Mouse (Mus musculus) heart, embryonic 12.5 days (tissue): ENCODE measurements around the gene Kif3b. TPM values are rescaled to one million over a fixed set of nuclear protein-coding genes. Genes with fewer than 3 reads are reported as not detected.
A peak's percentile ranks its signal among the peaks of the same experiment; 100 is the strongest.
"Not testable (repeated sequence)": the region's sequence is repeated elsewhere in the genome, so short reads cannot be mapped to it uniquely, and the experiment has no call there.

Source experiments
- ATAC-seq: fragments of 200-750 bp; cut with Nextera tagmentation; 2 replicates; pipeline ENCODE4 v1.8.0; 2017; ENCODE audit warnings: moderate TSS enrichment, moderate library complexity; ENCODE audit not compliant: insufficient number of reproducible peaks, low FRiP score
- H3K27ac ChIP-seq: fragments of 300-500 bp; sonication (generic); 2 replicates; pipeline ENCODE4 v1.5.1; 2016; ENCODE audit warnings: mild to moderate bottlenecking, moderate library complexity; ENCODE audit not compliant: poor library complexity, severe bottlenecking
- H3K27me3 ChIP-seq: fragments of 300-500 bp; sonication (generic); replicated peaks from 2 replicates; pipeline ENCODE4 v1.6.1; 2016; ENCODE audit warnings: mild to moderate bottlenecking, moderate library complexity
- H3K36me3 ChIP-seq: fragments of 300-500 bp; sonication (generic); 2 replicates; pipeline ENCODE4 v1.6.1; 2016; ENCODE audit warnings: mild to moderate bottlenecking, moderate library complexity
- H3K4me1 ChIP-seq: fragments of 300-500 bp; sonication (generic); replicated peaks from 2 replicates; pipeline ENCODE4 v1.6.1; 2016; ENCODE audit warnings: mild to moderate bottlenecking
- H3K4me2 ChIP-seq: fragments of 300-500 bp; sonication (generic); 2 replicates; pipeline ENCODE4 v1.6.1; 2016; ENCODE audit warnings: mild to moderate bottlenecking, moderate library complexity
- H3K4me3 ChIP-seq: fragments of 300-500 bp; sonication (generic); 2 replicates; pipeline ENCODE4 v1.5.1; 2016; ENCODE audit warnings: mild to moderate bottlenecking
- H3K9ac ChIP-seq: fragments of 300-500 bp; sonication (generic); 2 replicates; pipeline ENCODE4 v1.6.1; 2016; ENCODE audit warnings: mild to moderate bottlenecking, moderate library complexity
- H3K9me3 ChIP-seq: fragments of 300-500 bp; sonication (generic); replicated peaks from 2 replicates; pipeline ENCODE4 v1.6.1; 2016; ENCODE audit warnings: mild to moderate bottlenecking, moderate library complexity
- WGBS: fragments of 180-500 bp; shearing (Covaris S2); methylation state at CpG from one replicate; pipeline ENCODE4 v1.1.7; 2016; 5-methylcytosine and 5-hydroxymethylcytosine counted together
- polyA plus RNA-seq: library from polyadenylated mRNA; unstranded; fragments of >200 nt; fragmentation: Nextera tagmentation; extraction: Ambion mirVana; gene quantifications from 2 replicates; pipeline ENCODE4 v1.2.1, GENCODE M21; 2016

Gene Kif3b
- polyA plus RNA-seq, 1 experiment from 2014 or later = 5.5 TPM

GRCm38 (mm10) chr2:153345454-153346220, 54.4 kb downstream of the Kif3b start, which contains the start of gene Asxl1:
Gene Asxl1 (plus strand): TSS chr2:153345829.
- peak within 1 kb of the TSS; percentile 90 for H3K9ac ChIP-seq
- under 1% methylated on average over 69 of the region's 79 CpGs for WGBS
- H3K4me2 ChIP-seq = peak within 1 kb of the TSS; percentile 87
- peak within 1 kb of the TSS; percentile 99 for H3K27ac ChIP-seq
- no peaks in the 10 kb centered on the region for H3K27me3 ChIP-seq
- ATAC-seq = peak; percentile 94
- peaks cover 24% of the 10 kb centered on the region for H3K4me1 ChIP-seq
- H3K9me3 ChIP-seq = no peaks in the 10 kb centered on the region
- peak within 1 kb of the TSS; percentile 83 for H3K4me3 ChIP-seq
- H3K36me3 ChIP-seq = peaks cover 11% of the 10 kb centered on the region

GRCm38 (mm10) chr2:153346221-153347182, 55.3 kb downstream of the Kif3b start:
- Histone ChIP-seq H3K9me3 (no peaks in the 10 kb centered on the region), H3K36me3 (peaks cover 11% of the 10 kb centered on the region), H3K27ac (peak overlapping the region; percentile 99), H3K4me1 (peaks cover 33% of the 10 kb centered on the region), H3K9ac (peak overlapping the region; percentile 90), H3K4me3 (peak overlapping the region; percentile 83), H3K4me2 (peak overlapping the region; percentile 87), H3K27me3 (no peaks in the 10 kb centered on the region)
- 3% methylated on average over 49 of the region's 76 CpGs for WGBS
- peak; percentile 83 for ATAC-seq

- Histone ChIP-seq H3K9ac (peak overlapping the region; percentile 90), H3K36me3 (peaks cover 7% of the 10 kb centered on the region), H3K9me3 (no peaks in the 10 kb centered on the region), H3K27me3 (no peaks in the 10 kb centered on the region), H3K4me2 (peak overlapping the region; percentile 87), H3K4me3 (peak overlapping the region; percentile 83), H3K4me1 (peaks cover 40% of the 10 kb centered on the region), H3K27ac (peak overlapping the region; percentile 99)
- 6% methylated on average over 9 of the region's 9 CpGs for WGBS
- no peak for ATAC-seq
Observed at GRCm38 (mm10) chr2:153347183-153347781, 56.1 kb downstream of the Kif3b start.

GRCm38 (mm10) chr2:153348100-153348831, 57.1 kb downstream of the Kif3b start:
- Histone ChIP-seq H3K4me2 (peak overlapping the region; percentile 87), H3K9me3 (no peaks in the 10 kb centered on the region), H3K4me1 (peaks cover 40% of the 10 kb centered on the region), H3K27me3 (no peaks in the 10 kb centered on the region), H3K27ac (peak overlapping the region; percentile 68), H3K9ac (peak overlapping the region; percentile 40; the same call in 1 of the 2 replicates), H3K36me3 (peaks cover 12% of the 10 kb centered on the region), H3K4me3 (peak overlapping the region; percentile 83)
- ATAC-seq = no peak
- WGBS = 45% methylated on average over 6 of the region's 6 CpGs

GRCm38 (mm10) chr2:153350552-153351181, 59.5 kb downstream of the Kif3b start:
- ATAC-seq = peak; percentile 25; the same call in 1 of the 2 replicates
- Histone ChIP-seq H3K4me1 (peaks cover 35% of the 10 kb centered on the region), H3K9ac (0 out of 2 replicates have a peak overlapping the region, but pooled peaks have one; percentile 15), H3K27me3 (no peaks in the 10 kb centered on the region), H3K4me2 (peak overlapping the region; percentile 62), H3K9me3 (no peaks in the 10 kb centered on the region), H3K36me3 (peaks cover 29% of the 10 kb centered on the region), H3K4me3 (peak overlapping the region; percentile 18), H3K27ac (peak overlapping the region; percentile 68)
- 4% methylated on average over 6 of the region's 6 CpGs for WGBS

- Histone ChIP-seq H3K36me3 (peaks cover 65% of the 10 kb centered on the region), H3K27ac (no peak overlapping the region)
- no peak for ATAC-seq
Observed at GRCm38 (mm10) chr2:153354648-153355047, 63.4 kb downstream of the Kif3b start.

GRCm38 (mm10) chr2:153356784-153357183, 65.6 kb downstream of the Kif3b start:
- Histone ChIP-seq H3K9ac (no peak overlapping the region), H3K4me2 (no peak overlapping the region), H3K9me3 (no peaks in the 10 kb centered on the region), H3K27me3 (no peaks in the 10 kb centered on the region), H3K27ac (no peak overlapping the region), H3K4me1 (peaks cover 4% of the 10 kb centered on the region; the same call in 1 of the 2 replicates), H3K36me3 (peaks cover 78% of the 10 kb centered on the region), H3K4me3 (no peak overlapping the region)
- 90% methylated on average over 4 of the region's 4 CpGs for WGBS
- no peak for ATAC-seq

More at GRCm38 (mm10) chr2:153354648-153355047, 63.4 kb downstream of the Kif3b start:
- H3K9ac ChIP-seq = no peak overlapping the region
- H3K27me3 ChIP-seq = no peaks in the 10 kb centered on the region
- peaks cover 26% of the 10 kb centered on the region for H3K4me1 ChIP-seq
- WGBS = 84% methylated on average over 2 of the region's 2 CpGs
- H3K4me2 ChIP-seq = no peak overlapping the region
- H3K4me3 ChIP-seq = no peak overlapping the region
- no peaks in the 10 kb centered on the region for H3K9me3 ChIP-seq

- H3K4me2 ChIP-seq = no peak overlapping the region
- H3K4me3 ChIP-seq = no peak overlapping the region
- ATAC-seq = no peak
- H3K9me3 ChIP-seq = no peaks in the 10 kb centered on the region
- WGBS = 90% methylated on average over 1 of the region's 1 CpGs
- peaks cover 72% of the 10 kb centered on the region for H3K36me3 ChIP-seq
- H3K9ac ChIP-seq = no peak overlapping the region
- no peak overlapping the region for H3K27ac ChIP-seq
- H3K27me3 ChIP-seq = no peaks in the 10 kb centered on the region
- no peaks in the 10 kb centered on the region for H3K4me1 ChIP-seq
Observed at GRCm38 (mm10) chr2:153361101-153361710, 70.0 kb downstream of the Kif3b start.

GRCm38 (mm10) chr2:153364531-153364930, 73.3 kb downstream of the Kif3b start:
- not testable (repeated sequence) for ATAC-seq
- H3K36me3 ChIP-seq = peaks cover 67% of the 10 kb centered on the region
- 82% methylated on average over 14 of the region's 14 CpGs for WGBS

More at GRCm38 (mm10) chr2:153364531-153364930, 73.3 kb downstream of the Kif3b start:
- H3K4me1 ChIP-seq, H3K4me3 ChIP-seq, H3K4me2 ChIP-seq, H3K9me3 ChIP-seq, H3K9ac ChIP-seq, H3K27ac ChIP-seq, H3K27me3 ChIP-seq: not testable (repeated sequence)
